Mouse (Mus musculus): Measurements from ENCODE around the gene Dpf3.

Gene Dpf3

DNA sequence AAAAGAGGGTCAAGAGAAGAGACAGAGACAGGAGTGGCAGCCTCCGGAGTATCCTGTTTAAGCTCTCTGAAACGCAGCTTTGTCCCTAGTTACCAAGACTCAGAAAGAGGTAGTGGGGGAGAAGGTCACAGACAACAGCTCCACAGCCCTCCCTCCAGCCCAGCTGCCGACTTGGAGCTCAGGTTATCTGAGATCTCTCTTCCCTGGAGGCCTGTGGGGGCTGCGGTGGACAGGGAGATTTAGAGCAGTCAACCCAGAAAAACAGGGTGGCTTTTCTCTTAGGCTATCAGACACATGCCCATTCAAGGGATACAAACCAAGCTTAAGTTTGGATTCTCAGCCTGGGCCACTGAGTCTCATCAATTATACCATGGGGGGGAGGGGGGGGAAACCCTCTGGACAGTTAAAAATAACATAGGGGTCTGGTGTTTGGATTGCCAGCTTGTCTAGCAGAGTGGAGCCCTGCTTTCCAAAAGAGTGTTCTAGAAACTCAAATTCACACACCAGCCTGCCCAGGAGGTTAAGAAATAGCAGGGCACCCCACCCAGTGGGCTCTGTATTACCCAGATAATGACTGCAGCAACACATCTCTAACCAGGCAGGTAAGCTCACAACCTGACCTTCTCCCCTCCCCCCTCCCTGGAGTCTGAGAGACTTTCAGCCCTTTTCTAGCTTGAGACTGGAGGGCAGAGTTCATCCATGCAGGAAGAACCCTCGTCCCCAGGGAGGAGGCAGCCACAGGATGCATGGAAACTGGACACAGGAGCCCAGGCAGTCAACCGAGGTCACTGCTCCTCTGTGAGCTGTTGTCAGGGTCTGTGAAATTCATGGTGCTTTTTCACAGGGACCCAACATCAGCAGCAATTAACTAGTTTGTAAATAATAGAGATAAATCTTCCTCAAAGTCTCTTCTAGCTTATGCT lies 20.7 kb downstream of the Dpf3 start:
- no peak for DNase-seq

DNA sequence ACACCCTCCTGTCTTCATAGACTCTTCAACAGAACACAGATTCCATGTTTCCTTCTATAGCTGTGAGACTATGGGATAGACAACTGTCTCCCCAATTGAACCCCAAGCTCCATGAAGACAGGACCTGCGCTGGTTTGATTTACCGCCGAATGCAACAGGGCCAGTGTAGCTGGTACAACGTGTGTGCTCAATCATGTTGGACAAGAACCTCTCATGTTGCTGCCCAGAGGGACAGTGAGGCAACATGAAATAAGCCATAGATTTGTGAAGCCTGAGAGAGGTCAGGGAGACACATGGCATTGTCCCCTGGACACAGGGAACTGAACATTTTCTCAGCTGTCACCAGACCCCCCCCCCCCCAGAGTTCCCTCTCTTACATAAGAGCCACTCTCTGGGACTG lies 21.5 kb downstream of the Dpf3 start:
- DNase-seq, result no peak

DNA sequence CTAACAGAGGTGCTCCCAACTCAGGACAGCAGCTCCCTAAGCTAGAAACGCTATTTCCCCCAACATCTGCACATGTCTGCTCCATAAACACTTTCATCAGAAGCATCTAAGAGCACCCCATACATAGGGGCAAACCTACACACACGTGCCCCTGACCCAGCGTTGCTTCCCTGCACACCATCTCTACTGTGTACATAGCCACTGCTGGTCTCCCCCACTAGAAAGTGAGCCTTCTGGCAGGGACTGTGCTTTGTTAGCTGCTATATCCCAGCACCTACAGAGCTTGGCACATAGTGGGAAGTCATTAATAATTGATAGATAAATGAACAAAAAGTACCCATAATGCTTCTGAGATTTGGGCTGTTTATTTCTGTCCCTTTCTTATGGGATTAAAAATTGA lies 27.2 kb downstream of the Dpf3 start:
- no peak for DNase-seq

DNA sequence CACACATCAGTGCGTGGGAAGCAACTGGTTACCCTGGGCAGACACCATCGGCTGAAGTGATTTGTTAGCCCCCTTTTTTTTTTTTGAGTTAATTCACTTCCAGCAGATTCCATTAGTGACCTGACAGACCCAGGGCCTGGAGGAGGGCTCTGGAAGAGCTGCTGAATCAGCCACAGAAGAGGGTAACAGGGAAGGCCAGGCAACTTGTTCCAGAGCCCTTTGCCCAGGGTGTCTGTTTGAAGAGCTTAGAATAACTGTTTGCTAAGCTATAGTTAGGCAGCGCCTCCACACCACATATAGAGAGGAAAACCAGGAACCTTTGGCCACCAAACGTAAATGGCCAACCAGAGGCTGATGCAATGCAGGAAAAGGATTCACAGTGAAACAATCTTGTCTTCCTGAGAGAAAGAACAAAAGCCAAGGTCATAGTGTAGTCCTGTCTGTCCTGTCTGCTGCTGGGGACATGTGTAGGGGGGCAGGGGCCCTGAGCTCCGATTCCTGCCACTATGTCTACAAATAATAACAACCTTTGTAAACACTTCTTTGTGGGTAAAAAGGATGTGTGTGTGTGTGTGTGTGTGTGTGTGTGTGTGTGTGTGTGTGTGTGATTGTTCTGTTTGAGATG lies 32.7 kb downstream of the Dpf3 start:
- no peak for DNase-seq

DNA sequence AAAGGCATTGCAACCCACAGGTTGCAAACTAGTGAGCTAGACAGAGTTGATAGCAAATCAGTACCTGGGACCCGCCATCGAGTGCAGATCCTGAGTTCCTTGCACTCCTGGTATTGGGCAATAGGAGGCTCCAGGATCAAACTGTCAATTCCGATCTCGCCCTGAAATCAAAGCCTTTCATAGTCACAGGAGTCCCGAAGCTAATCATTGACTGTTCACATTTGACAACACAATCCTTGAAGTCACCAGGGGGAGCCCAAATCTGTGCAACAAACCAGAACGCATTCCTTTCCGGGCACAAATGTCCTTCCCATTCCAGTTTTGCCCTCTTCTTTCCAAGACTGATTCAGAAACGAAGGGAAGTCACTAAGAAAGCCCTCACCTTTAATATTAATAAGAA lies 35.7 kb downstream of the Dpf3 start:
- no peak for DNase-seq

DNA sequence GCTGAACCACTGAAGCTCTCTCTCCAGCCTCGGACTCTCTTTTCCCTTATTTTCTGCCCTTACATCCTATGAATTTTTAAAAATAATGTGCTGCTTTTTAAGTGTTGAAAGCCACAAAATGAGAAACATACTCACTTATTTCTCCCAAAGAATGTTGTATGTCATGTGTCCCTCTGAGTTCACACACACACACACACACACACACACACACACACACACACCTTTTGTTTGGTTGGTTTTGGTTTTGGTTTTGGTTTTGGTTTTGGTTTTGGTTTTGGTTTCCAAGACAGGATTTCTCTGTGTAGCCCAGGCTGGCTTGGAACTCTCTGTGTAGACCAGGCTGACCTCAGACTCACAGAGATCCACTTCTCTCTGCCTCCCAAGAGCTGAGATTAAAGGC lies 37.0 kb downstream of the Dpf3 start:
- no peak for DNase-seq

DNA sequence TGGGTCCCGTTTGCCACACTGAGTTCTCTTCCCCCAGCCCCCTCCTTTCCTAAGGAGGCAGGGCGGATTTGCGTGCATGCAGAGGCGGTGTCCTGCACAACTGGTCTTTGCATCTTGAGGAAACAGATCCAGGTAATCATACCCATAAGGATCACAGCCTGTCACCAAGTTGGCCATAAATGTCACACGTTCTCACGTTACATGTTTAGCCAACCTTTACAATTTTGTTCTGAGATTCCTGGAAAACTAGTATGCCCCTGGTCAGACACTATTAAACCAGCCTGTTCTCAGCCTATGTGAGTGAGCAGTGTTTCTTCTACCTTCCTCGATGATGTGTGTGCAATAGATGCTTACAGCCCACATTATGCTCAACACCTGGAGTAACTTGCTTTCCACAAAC lies 38.3 kb downstream of the Dpf3 start:
- no peak for DNase-seq

DNA sequence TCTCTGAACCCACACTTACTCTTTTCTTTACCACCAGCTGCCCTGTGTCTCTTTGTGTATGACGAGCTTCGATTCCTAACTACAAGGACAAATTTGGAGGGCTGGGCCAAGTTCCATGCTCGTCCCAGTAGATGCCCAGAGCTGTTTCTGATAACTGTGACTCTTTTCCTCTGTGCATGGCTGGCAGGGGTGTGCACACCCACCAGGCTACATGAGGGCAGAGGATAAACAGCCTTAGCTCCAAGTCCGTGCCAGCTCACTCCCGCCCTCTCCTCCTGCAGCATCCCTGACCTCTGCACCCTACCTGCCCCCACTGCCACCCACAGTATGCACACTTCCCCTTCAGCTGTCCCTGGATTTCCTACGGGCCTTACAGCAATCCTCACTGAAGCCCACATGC lies 41.9 kb downstream of the Dpf3 start:
- DNase-seq, result no peak

DNA sequence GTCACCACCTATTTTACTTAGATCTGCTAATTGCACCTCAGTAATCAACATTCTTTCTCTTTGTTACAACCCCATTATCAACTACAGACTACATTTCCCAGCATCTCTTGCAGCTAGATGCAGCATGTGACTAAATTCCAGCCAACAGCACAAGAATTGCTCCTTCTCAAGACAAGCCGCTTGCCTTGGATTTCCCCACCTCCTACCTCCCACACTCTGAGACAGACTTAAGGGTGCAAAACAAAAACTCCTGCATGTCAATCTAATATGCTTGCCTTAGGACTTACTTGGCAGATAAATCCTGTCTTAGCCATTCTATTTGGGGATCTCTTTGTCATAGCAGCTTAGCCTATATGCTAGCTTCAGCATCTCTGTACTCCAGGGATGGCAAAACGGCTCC lies 43.1 kb downstream of the Dpf3 start:
- no peak for DNase-seq

DNA sequence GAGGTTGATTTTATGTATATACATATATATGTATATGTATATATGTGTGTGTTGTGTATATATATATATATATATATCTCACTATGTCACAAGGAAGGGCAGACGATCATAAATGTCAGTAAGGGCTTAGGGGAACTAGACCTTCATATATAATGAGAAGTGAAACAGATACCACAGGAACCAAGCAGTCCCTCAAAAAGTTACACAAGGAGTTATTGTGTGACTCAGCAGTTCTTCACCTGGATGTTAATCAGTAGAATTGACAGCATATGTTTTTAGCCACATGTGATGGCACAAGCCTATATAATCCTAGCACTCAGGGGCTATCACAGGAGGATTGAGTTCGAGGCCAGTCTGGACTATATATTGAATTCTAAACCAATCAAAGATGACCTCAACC lies 49.5 kb downstream of the Dpf3 start:
- DNase-seq, result no peak

DNA sequence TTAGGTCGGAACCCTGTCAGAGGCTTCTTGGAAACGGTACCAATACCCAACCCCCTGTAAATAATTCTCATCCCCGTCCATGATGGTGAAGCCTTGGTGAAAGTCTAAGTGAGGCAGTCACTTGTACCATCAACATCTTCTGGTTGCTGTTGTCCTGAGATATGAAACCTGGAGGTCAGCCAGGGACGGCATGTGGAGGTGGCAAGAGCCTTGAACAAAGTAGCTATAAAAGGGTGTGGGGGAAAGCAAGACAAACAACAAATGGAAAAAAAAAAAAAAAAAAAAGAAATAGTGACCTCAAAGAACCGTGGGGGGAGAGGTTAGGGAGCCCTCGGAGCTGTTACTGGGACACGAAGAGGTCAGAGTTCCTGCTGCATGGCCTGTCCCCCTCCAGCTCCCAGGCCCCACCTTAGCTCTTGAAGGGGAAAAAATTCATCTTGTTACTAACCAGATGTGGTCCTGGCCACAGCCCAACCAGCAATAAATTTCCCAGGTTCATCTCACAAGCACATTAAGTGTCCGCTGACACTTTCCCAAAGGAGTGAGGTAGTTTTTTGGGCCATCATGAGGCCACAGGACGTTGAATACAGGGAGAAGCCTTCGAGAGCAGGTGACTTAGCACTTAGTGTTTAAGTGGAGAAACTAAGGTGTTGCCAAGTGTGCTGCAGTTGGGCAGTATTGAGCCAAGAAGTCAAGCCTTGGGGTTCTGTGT lies 53.4 kb downstream of the Dpf3 start:
- DNase-seq, result peak in 1 of 2 experiments; percentile 42

DNA sequence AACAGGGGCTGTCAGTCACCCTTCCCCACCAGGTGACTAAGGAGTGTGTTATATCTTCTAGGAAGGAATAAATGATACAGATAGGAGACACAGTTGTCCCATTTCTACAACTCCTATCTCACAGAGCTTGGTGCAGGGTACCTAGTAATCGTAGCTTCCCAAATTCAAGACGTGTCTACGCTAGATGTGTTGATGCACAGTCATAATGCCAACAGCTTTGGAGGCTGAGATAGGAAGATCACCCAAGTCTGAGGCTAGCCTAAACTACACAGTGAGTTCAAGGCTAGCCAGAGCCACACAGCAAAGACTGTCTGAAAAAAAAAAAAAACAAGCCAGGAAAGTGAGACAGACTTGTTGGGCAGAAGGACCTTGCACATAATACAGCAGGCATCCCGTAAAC lies 54.1 kb downstream of the Dpf3 start:
- DNase-seq, result no peak

DNA sequence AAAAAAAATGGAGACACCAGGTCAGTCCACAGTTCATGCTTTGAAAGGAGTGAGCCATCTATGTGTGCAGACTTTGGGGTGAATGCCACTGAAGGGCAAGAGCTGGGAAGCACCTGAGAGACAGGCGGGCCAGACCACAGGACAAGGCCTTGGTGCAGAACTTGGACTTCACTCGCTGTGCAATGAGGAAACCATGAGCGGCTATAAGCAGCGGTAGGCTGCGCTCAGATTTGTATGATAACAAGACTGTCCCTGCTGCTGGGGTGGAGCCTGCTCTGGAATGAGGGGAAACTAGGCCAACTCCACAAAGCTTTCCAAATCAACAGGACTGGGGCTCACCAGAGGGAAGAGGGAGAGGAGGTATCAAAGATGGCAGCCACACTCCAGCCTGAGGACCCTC lies 57.3 kb downstream of the Dpf3 start:
- no peak for DNase-seq

DNA sequence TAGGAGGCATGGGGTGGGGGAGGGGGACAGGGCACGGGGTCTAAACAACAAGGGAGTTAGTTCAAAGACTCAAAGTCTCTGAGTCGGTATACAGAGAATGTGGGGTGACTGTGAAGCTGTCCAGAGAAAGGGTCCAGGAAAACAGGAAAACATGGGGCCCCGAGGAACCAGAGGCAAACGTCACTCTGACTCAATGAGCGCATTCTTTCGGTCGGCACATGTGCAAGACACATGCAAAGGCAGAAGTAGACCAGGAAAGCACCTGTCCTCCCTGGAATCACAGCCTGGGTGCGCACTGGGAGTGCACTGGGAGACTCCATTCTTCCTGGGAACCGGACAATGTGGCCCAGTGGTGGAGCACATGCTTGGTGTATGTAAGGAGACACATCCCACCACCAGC lies 59.5 kb downstream of the Dpf3 start:
- DNase-seq, result no peak

DNA sequence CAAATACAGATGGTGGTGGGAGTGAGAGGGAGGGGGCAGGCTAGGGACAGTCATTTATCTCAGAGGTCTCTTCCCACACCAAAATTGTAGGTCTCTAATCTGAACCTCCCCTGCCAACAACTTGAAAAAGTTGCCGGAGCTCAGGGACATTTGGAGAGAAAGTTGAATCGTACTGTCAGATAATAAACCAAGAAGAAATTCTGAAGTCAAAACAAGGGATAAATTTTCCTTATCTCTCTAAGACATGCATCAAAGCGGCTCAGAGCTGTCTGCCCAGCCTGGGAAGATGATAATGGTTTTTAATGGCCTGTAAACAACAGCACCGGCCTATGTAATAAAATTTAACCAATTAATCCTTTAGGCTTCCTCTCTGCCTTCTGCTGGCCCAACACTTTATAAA lies 59.9 kb downstream of the Dpf3 start:
- no peak for DNase-seq

DNA sequence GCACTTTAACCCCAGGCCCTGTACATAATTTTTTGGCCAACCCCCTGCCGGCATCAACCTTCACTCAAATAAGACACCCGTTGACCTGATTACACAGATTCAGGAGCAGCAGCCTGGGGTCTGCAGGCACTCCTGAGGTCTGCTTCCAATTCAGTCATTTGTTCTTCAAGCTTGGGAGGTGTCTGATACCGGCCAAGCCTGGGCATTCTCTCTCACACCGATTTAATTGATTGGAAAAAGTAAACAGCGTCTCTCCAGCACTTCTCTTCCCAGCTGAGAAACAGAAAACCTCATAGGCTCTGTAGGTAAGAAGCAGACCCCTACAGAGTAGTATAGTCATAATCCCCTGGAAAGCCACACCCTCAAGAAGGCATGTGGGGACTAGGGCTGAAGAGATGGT lies 61.2 kb downstream of the Dpf3 start:
- DNase-seq, result no peak

DNA sequence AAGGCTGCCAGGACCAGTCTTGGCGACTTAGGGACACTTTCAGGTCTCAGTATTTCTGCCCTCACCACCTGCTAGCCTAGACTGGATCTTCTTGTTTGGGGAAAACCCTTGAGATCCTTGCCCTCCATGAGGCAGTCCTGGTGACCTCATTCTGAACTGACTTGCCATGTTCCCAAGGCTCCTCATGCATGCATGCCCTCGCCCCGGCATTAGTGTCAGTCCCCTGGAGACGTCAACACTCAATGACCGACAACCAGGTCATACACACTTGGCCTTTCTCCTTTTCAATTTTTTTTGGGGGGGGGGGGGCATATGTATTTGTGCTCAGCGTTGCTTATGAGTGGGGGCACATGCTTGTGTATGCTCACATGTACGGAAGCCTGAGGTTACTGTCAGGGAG lies 61.8 kb downstream of the Dpf3 start:
- no peak for DNase-seq

DNA sequence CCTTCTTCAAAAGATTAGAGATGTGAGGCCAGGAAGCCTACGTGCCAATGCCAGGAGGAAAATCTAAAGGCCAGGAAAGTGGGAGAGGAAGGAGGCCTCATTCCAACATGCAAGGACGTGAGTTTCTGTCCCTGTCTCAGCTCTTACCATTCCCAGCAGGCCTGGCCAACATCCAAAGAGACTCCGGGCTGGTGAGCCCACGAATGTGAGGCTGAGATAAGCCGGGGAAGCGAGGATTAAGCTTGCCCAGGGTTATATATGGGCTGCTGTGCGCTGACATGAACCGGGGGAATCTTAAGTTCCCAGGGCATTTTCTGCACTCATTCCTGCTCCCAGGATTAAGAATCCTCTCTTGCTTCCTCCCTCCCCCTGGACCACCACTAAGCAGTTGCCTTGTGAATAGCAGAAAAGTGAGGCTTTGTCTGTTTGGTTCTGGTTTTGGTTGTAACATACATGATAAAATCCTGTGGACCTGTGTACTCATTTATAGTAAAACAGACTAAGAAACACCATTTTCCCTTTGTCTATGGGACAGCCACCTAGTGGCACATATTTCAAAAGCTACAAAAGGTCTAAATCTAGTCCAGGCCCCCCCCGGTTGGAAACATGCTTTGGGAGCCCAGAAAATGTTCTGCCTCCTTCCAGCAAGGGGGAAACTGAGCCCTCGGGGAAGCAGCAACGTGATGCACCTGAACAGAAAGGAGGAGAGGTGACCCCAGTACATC lies 62.6 kb downstream of the Dpf3 start:
- DNase-seq, result peak; percentile 79 to 81

DNA sequence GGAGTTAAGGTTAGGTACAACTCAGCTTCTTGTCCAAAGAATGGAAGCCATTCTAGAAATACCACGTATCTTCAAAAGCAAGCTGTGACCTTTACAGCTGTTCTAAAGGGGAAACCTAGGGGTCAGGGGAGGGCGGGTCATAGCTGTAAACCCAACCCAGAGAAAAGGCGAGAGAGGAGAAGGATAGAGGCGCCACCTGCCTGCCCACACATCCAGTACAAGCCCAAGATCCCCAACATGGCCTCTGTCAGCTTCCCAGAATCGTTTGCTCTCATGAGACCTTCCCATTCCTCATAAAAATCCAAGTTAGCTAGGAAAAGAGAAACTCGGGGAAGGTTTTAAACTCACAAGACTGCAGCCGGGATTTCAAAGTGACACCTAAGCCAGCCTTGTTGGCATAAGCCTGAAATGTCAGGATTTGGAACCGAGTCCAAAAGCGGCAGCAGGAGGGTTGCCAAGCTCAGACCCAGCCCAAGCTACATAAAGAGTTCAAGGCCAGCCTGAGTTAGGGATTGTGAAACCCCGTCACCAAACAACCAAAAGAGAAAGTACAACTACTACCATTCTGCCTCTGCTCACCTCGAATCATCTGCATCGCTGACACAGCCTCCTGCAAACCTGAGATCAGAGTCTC lies 63.3 kb downstream of the Dpf3 start:
- peak; percentile 75 to 80 for DNase-seq

DNA sequence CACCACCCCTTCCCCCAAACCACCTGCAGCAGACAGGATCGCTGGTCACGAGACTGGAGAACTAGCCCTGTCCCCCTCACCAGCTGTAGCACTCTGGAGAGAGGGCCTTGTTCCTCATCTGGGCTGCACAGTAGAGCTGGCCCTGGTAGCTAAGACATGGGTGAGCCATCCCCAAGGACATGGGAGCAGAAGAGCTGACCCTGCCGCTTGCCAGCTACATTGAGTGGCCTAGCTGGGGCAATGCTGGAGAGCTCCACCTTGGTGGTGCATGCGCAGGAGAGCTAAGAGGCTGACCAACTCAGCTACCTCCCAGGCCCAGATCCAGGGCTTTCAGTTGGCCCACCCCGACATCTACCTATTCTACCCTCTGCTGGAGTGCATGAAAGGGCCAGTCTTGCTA lies 67.2 kb downstream of the Dpf3 start:
- no peak for DNase-seq

DNA sequence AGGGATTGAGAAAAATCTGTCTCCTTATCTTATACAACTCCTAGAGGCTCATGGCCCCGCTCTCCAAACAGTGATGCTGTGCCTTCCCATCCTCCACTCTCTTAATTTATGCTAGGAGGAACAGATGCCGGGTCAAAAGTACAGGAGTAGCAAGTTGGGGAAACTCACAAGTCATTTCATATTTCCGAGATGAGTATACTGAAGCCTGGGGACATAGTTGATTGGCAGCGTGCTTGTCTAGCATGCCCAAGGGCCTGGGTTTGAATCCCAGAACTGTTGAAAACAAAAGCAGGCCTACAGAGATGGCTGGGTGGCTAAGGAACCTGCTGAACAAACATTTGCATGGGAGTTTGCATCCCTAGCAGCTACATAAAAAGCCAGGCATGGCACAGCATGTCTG lies 72.3 kb downstream of the Dpf3 start:
- DNase-seq, result no peak

DNA sequence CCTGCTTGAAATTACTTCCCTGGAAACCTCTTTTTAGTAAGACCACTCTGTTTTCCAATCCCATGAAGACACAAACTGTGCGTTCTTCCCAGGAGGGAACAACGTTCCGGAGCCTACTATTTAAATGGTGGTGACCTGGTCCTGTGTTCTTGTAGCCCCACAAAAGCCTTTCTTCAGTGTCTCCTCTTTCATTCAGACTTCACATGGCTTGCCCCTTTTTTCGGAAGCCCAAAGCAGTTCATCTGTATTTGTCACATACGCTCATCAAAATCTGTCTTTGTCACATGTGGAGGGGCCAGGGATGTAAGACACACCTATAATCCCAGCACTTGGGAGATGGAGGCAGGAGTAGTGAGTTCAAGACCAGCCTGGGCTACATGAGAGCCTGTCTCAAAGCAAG lies 73.8 kb downstream of the Dpf3 start:
- no peak for DNase-seq

Data from cerebellum, postnatal 14 days (tissue).